Mouse (Mus musculus): ENCODE measurements around the gene Lzts2.

The Lzts2 gene

DNA sequence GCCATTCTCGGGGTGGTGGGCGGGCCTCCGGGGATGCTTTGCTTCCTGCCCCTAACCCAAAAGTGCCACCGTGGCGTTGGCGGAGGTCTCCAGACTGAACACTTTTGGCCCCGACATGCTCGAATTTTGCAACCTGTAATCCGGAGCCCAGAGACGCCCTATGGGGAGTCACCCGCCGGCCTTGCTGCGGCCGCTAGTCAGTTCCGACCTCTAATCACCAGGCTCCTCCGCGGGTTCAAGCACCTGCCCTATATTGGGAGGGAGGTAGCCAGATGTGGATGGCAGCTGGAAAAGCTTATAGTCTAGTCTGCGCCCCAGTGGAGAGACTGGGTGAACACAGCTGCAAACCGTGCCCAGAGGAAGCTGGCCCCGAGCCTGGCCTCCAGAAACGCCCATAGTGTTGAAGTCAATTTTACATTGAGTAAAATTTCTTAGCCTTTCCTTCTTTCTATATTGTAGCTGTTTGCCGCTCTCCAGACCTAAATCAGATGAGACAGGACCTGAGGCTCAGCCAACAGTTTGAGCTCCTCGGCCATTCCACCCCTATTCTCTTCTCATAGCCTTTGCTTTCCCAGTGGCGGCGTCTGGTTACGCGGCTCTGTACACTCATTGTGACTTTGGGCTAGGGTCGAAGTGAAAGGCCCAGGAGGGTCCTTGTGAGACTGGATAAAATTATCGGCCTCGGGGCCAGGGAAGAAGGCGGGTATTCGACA is 61.3 kb downstream of the Lzts2 start:
- in situ Hi-C loops (cut with MboI, MseI): loop anchor here in 1 of 2 experiments (5.0 kb wide), 1 partner anchor 68 kb away; the partner anchor contains the start of genes Mrpl43 and Twnk

DNA sequence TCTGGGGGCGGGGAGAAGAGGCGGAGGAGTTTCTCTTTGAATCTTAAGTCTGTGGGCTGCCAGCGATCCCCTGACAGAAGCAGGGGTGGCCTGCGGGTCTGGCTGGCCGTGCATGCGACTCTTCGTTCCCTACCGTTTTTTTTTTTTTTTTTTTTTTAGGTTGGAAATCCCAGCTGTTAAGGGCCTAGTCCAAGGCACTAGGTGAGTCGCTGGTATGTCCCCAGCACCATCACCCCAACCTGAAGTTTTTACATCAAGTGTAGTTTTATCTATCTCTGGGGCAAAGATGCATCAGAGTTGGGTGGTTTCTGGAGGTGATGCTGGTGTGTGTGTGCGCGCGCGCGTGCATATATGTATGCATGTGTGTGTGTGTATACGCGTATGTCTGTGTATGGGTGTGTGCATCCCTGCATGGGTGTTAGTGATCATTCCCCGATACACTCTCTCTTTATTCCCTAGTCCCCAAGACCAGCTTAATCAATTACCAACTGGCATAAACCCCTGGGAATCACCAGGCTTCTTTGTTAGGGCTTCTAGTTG is 61.9 kb downstream of the Lzts2 start:
- in situ Hi-C loops (cut with MboI, MseI): loop anchor here in 1 of 2 experiments (5.0 kb wide), 1 partner anchor 69 kb away; the partner anchor contains the start of genes Mrpl43 and Twnk

Data from T-helper 17 cell (primary cell).